Mouse (Mus musculus): ENCODE results near the gene Slc35c2.

GRCm38 (mm10) chr2:165321381-165321888 lies 33.8 kb upstream of the Slc35c2 start:
- TF ChIP-seq POLR2A (IDR thresholded peaks at IDR 0.05; ENCODE audit: borderline replicate concordance, low read depth, low read length) (no peak), CTCF (IDR thresholded peaks at IDR 0.05; ENCODE audit: low read depth, low read length) (no peak)

All from bone marrow macrophage, adult 2 months (primary cell).